Mouse (Mus musculus): ENCODE results near the gene Bbs7. TPM values are rescaled to one million over a fixed set of nuclear protein-coding genes. Genes with fewer than 3 reads are reported as not detected.
"Not testable (repeated sequence)": the region's sequence is repeated elsewhere in the genome, so short reads cannot be mapped to it uniquely, and the experiment has no call there.

Gene Bbs7
- polyA plus RNA-seq (2014; fragmentation: Nextera tagmentation; extraction: Ambion mirVana): 20.2 and 23.1 TPM in 2 replicates

DNA sequence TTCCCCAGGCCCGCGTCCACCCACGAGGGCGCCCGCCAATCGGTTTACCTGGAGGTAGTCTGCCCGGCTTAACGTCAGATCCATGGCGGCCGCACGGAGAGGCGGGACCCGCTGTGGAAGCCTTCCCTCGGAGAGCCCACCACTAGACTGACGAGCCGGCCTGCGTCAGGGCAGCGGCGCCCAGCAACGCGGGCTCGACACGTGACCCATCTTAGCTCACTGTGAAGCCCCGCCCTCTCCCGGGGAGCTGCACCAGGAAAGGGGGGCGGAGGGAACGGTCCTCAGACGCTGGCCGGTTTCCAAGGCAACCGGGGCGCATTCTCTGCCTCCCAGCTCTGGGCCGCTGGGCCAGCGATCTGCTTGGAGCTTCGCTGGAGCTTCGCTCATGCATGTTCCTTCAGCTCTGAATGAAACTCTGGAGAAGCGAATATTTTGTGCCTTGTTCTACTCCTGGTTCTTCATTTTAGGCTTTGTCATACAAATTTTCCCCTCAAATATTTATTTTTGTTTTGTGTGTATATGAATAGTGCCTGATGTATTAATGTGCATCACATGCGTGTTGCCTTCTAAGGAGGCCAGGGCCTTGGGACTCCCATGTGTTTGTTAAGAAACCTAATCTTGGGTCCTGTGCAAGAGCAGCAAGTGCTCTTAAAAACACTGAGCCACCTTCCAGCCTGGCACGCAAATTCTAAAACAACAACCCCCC lies at the start of gene Bbs7:
Gene Bbs7, minus strand, starts transcription at position 276 of the 706 bp plus-strand sequence.
- peak within 1 kb of the TSS; percentile 61 for H3K4me3 ChIP-seq (ENCODE audit: low read depth, low read length)
- no peaks in the 10 kb centered on the region for H3K36me3 ChIP-seq (ENCODE audit: control insufficient read depth, insufficient read depth, low read length)
- no peaks in the 10 kb centered on the region for H3K4me1 ChIP-seq (replicated peaks; ENCODE audit: control insufficient read depth, insufficient read depth, low read length)
- peak within 1 kb of the TSS; percentile 46 for H3K4me2 ChIP-seq (replicated peaks; ENCODE audit: low read depth, low read length)
- H3K27ac ChIP-seq (ENCODE audit: low read depth, low read length): no peak within 1 kb of the TSS
- ATAC-seq (ENCODE audit: low FRiP score) (peak; percentile 100), DNase-seq (ENCODE audit: low spot score) (peak; percentile 99)
- 5% methylated on average over 36 of the region's 38 CpGs for WGBS
- H3K9me3 ChIP-seq (ENCODE audit: control insufficient read depth, low read length): no peaks in the 10 kb centered on the region
- H3K27me3 ChIP-seq (ENCODE audit: control insufficient read depth, insufficient read depth, low read length): no peaks in the 10 kb centered on the region
- peak within 1 kb of the TSS; percentile 74 for H3K9ac ChIP-seq (ENCODE audit: low read depth, low read length)

DNA sequence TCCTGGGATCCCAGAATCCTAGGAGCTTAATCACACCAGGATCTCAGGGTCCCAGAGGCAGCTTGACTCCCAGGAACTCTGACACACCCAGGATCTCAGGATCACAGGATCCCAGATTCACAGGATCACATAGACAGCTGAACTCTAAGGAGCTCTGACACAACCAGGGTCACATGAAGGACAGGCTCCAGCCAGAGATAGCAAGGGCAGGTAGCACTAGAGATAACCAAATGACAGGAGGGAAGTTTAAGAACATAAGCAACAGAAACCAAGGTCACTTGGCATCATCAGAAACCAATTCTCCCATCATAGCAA lies 31.9 kb upstream of the Bbs7 start:
- H3K4me1 ChIP-seq (replicated peaks; ENCODE audit: control insufficient read depth, insufficient read depth, low read length); H3K9ac ChIP-seq (ENCODE audit: low read depth, low read length); H3K4me2 ChIP-seq (replicated peaks; ENCODE audit: low read depth, low read length); H3K4me3 ChIP-seq (ENCODE audit: low read depth, low read length); H3K27ac ChIP-seq (ENCODE audit: low read depth, low read length); DNase-seq (ENCODE audit: low spot score); ATAC-seq (ENCODE audit: low FRiP score); H3K36me3 ChIP-seq (ENCODE audit: control insufficient read depth, insufficient read depth, low read length); H3K9me3 ChIP-seq (ENCODE audit: control insufficient read depth, low read length); H3K27me3 ChIP-seq (ENCODE audit: control insufficient read depth, insufficient read depth, low read length): not testable (repeated sequence)

GRCm38 (mm10) chr3:36644554-36645244 lies 31.4 kb upstream of the Bbs7 start:
- no peak overlapping the region for H3K27ac ChIP-seq (ENCODE audit: low read depth, low read length)
- no peaks in the 10 kb centered on the region for H3K4me1 ChIP-seq (replicated peaks; ENCODE audit: control insufficient read depth, insufficient read depth, low read length)
- ATAC-seq (ENCODE audit: low FRiP score) (no peak), DNase-seq (ENCODE audit: low spot score) (no peak)
- no peaks in the 10 kb centered on the region for H3K36me3 ChIP-seq (ENCODE audit: control insufficient read depth, insufficient read depth, low read length)
- WGBS: 80% methylated on average over 3 of the region's 3 CpGs
- H3K9me3 ChIP-seq (ENCODE audit: control insufficient read depth, low read length): no peaks in the 10 kb centered on the region
- no peak overlapping the region for H3K4me3 ChIP-seq (ENCODE audit: low read depth, low read length)
- no peak overlapping the region for H3K4me2 ChIP-seq (replicated peaks; ENCODE audit: low read depth, low read length)
- H3K9ac ChIP-seq (ENCODE audit: low read depth, low read length): no peak overlapping the region
- H3K27me3 ChIP-seq (ENCODE audit: control insufficient read depth, insufficient read depth, low read length): no peaks in the 10 kb centered on the region

GRCm38 (mm10) chr3:36643354-36643753 lies 30.1 kb upstream of the Bbs7 start:
- ATAC-seq (ENCODE audit: low FRiP score): no peak
- H3K27me3 ChIP-seq (ENCODE audit: control insufficient read depth, insufficient read depth, low read length): no peaks in the 10 kb centered on the region
- H3K9ac ChIP-seq (ENCODE audit: low read depth, low read length): no peak overlapping the region
- no peak overlapping the region for H3K4me3 ChIP-seq (ENCODE audit: low read depth, low read length)
- H3K4me1 ChIP-seq (replicated peaks; ENCODE audit: control insufficient read depth, insufficient read depth, low read length): no peaks in the 10 kb centered on the region
- no peaks in the 10 kb centered on the region for H3K36me3 ChIP-seq (ENCODE audit: control insufficient read depth, insufficient read depth, low read length)
- no peaks in the 10 kb centered on the region for H3K9me3 ChIP-seq (ENCODE audit: control insufficient read depth, low read length)
- WGBS: 81% methylated on average over 3 of the region's 3 CpGs
- H3K4me2 ChIP-seq (replicated peaks; ENCODE audit: low read depth, low read length): no peak overlapping the region
- no peak overlapping the region for H3K27ac ChIP-seq (ENCODE audit: low read depth, low read length)
- no peak for DNase-seq (ENCODE audit: low spot score)

DNA sequence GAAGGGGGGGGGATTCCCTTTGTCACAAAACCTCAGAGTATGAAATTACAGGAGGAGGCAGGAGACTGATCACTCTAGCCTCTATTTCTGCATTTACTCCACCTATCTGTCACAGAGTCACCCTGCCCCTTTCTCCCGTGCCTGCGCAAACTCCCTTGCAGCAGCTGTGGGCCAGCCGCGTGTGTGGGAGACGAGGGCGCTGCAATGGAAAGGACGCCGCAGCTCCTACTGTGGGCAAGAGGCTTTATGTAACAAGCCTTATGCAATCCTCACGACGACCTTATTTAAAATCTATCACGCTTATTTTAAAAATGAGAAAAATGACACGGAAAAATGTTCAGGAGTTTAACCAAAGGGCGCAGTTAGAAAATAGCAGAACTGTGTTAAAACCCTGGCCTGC lies 29.5 kb upstream of the Bbs7 start:
- no peak overlapping the region for H3K9ac ChIP-seq (ENCODE audit: low read depth, low read length)
- ATAC-seq (ENCODE audit: low FRiP score) (no peak), DNase-seq (ENCODE audit: low spot score) (no peak)
- no peaks in the 10 kb centered on the region for H3K4me1 ChIP-seq (replicated peaks; ENCODE audit: control insufficient read depth, insufficient read depth, low read length)
- no peak overlapping the region for H3K4me3 ChIP-seq (ENCODE audit: low read depth, low read length)
- no peak overlapping the region for H3K27ac ChIP-seq (ENCODE audit: low read depth, low read length)
- 77% methylated on average over 13 of the region's 13 CpGs for WGBS
- H3K27me3 ChIP-seq (ENCODE audit: control insufficient read depth, insufficient read depth, low read length): no peaks in the 10 kb centered on the region
- no peaks in the 10 kb centered on the region for H3K36me3 ChIP-seq (ENCODE audit: control insufficient read depth, insufficient read depth, low read length)
- H3K4me2 ChIP-seq (replicated peaks; ENCODE audit: low read depth, low read length): no peak overlapping the region
- H3K9me3 ChIP-seq (ENCODE audit: control insufficient read depth, low read length): no peaks in the 10 kb centered on the region

GRCm38 (mm10) chr3:36640787-36641186 lies 27.5 kb upstream of the Bbs7 start:
- no peaks in the 10 kb centered on the region for H3K27me3 ChIP-seq (ENCODE audit: control insufficient read depth, insufficient read depth, low read length)
- no peak overlapping the region for H3K4me2 ChIP-seq (replicated peaks; ENCODE audit: low read depth, low read length)

DNA sequence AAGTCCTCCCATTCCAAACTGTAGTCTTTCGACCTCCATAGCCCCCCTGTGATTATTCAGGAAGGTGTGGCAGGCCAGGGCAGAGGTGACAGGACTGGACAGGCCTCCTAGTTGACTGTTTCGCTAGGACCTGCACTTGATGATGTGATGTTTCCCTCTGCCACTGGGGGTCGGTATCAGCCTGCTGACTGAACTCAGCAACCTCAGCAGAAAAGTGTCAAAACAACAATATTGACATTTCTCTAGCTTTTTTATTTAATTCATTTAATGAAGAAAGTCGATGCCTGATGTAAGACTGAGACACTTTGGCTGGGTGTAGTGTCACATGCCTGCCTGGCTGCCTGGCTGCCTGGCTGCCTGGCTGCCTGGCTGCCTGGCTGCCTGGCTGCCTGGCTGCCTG lies 22.2 kb upstream of the Bbs7 start:
- DNase-seq (ENCODE audit: low spot score) (peak; percentile 46), ATAC-seq (ENCODE audit: low FRiP score) (no peak)
- no peak overlapping the region for H3K9ac ChIP-seq (ENCODE audit: low read depth, low read length)
- no peaks in the 10 kb centered on the region for H3K36me3 ChIP-seq (ENCODE audit: control insufficient read depth, insufficient read depth, low read length)
- no peak overlapping the region for H3K27ac ChIP-seq (ENCODE audit: low read depth, low read length)
- H3K4me1 ChIP-seq (replicated peaks; ENCODE audit: control insufficient read depth, insufficient read depth, low read length): no peaks in the 10 kb centered on the region
- no peaks in the 10 kb centered on the region for H3K27me3 ChIP-seq (ENCODE audit: control insufficient read depth, insufficient read depth, low read length)
- no peak overlapping the region for H3K4me2 ChIP-seq (replicated peaks; ENCODE audit: low read depth, low read length)
- H3K4me3 ChIP-seq (ENCODE audit: low read depth, low read length): no peak overlapping the region
- no peaks in the 10 kb centered on the region for H3K9me3 ChIP-seq (ENCODE audit: control insufficient read depth, low read length)
- WGBS: 22% methylated on average over 4 of the region's 4 CpGs

More at GRCm38 (mm10) chr3:36640787-36641186, 27.5 kb upstream of the Bbs7 start:
- Histone ChIP-seq H3K36me3 (ENCODE audit: control insufficient read depth, insufficient read depth, low read length) (no peaks in the 10 kb centered on the region), H3K9ac (ENCODE audit: low read depth, low read length) (no peak overlapping the region), H3K4me3 (ENCODE audit: low read depth, low read length) (no peak overlapping the region), H3K4me1 (replicated peaks; ENCODE audit: control insufficient read depth, insufficient read depth, low read length) (no peaks in the 10 kb centered on the region), H3K27ac (ENCODE audit: low read depth, low read length) (no peak overlapping the region), H3K9me3 (ENCODE audit: control insufficient read depth, low read length) (no peaks in the 10 kb centered on the region)
- ATAC-seq (ENCODE audit: low FRiP score): no peak
- 63% methylated on average over 2 of the region's 2 CpGs for WGBS
- DNase-seq (ENCODE audit: low spot score): peak; percentile 21

DNA sequence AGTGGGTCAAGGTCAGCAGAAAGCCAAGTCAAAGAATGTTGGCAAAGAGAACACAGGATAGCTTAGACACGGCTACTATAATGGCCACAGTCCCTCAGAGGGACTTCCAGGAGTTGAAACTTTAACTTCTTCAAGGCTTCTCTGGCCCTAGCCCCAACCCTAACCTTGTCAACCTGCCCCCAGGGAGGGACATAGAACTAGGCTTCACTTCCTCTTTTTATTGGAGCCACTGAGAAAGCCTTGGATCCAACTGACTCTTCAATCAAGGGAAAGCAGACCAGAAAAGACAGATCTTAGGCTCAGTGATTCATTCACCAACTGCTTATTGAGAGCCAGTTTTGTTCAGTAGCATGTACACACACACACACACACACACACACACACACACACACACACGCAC lies 13.5 kb upstream of the Bbs7 start:
- no peak overlapping the region for H3K27ac ChIP-seq (ENCODE audit: low read depth, low read length)
- H3K27me3 ChIP-seq (ENCODE audit: control insufficient read depth, insufficient read depth, low read length): no peaks in the 10 kb centered on the region
- no peak overlapping the region for H3K4me2 ChIP-seq (replicated peaks; ENCODE audit: low read depth, low read length)
- WGBS: 93% methylated on average over 2 of the region's 2 CpGs
- no peaks in the 10 kb centered on the region for H3K9me3 ChIP-seq (ENCODE audit: control insufficient read depth, low read length)
- no peaks in the 10 kb centered on the region for H3K36me3 ChIP-seq (ENCODE audit: control insufficient read depth, insufficient read depth, low read length)
- no peaks in the 10 kb centered on the region for H3K4me1 ChIP-seq (replicated peaks; ENCODE audit: control insufficient read depth, insufficient read depth, low read length)
- no peak for DNase-seq (ENCODE audit: low spot score)
- no peak overlapping the region for H3K4me3 ChIP-seq (ENCODE audit: low read depth, low read length)
- ATAC-seq (ENCODE audit: low FRiP score): no peak
- H3K9ac ChIP-seq (ENCODE audit: low read depth, low read length): no peak overlapping the region

DNA sequence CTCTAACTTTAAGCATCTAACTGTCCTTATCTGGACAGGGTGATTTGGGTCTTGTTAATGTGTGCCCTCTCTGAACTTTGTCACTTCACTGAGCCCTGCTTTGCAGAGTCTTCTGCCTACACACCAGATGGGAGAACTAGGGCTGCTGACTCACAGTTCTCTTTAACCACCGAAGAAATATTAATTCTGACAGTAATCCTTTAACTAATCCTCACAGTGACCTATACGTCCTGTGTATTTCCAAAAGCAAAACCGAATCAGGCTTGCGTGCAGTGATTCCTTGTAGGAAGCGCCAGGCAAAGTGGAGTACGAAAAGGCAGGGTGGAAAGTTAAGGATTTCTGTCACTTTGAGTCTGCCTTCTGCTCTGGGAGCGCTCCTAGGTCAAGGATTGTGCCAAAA lies 4.9 kb upstream of the Bbs7 start:
- Histone ChIP-seq H3K27ac (ENCODE audit: low read depth, low read length) (no peak overlapping the region), H3K27me3 (ENCODE audit: control insufficient read depth, insufficient read depth, low read length) (no peaks in the 10 kb centered on the region), H3K4me1 (replicated peaks; ENCODE audit: control insufficient read depth, insufficient read depth, low read length) (no peaks in the 10 kb centered on the region), H3K36me3 (ENCODE audit: control insufficient read depth, insufficient read depth, low read length) (no peaks in the 10 kb centered on the region), H3K9me3 (ENCODE audit: control insufficient read depth, low read length) (no peaks in the 10 kb centered on the region), H3K4me3 (ENCODE audit: low read depth, low read length) (no peak overlapping the region), H3K9ac (ENCODE audit: low read depth, low read length) (no peak overlapping the region), H3K4me2 (replicated peaks; ENCODE audit: low read depth, low read length) (no peak overlapping the region)
- ATAC-seq (ENCODE audit: low FRiP score) (no peak), DNase-seq (ENCODE audit: low spot score) (no peak)
- 82% methylated on average over 7 of the region's 7 CpGs for WGBS
